19 mouse cellular contexts compared by ENCODE assay signal in the genomic region with DNA sequence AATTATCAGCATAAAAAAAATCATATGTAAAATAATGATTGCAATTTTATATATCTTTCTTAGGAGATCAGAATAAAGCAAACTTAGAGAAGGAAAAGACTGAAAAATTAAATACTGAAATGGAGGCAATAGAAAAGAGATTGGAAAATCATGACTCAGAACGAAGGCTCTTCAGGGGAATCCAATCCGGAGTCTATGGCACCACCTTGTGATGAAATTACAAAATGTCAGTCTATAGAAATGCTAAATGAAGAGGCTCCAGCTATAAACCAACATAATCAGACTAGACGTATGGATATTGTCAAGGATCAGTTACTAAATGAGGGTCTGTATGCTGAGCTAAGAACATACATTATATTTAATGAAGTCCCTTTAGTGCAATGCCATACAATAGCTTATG. TPM values are rescaled to one million over a fixed set of nuclear protein-coding genes. Genes with fewer than 3 reads are reported as not detected.
DNase-seq lines count a peak whose midpoint lies in the region; ATAC-seq and TF ChIP-seq lines count a peak whose summit lies in the region.
"Had no signal": no experiment of that assay in that cellular context is flagged by ENCODE, and none has a peak within 500 bp of the region (broad histone marks: within the 10 kb centered on the region; RNA-seq: fewer than 3 reads in every experiment).

No protein-coding gene starts in this region.

- H3K36me3 ChIP-seq in hindbrain, postnatal 0 days (ENCODE audit: insufficient read depth, low read length): no peaks in the 10 kb centered on the region
- no peaks in the 10 kb centered on the region for H3K36me3 ChIP-seq in hindbrain, embryonic 13.5 days
- H3K36me3 ChIP-seq in midbrain, embryonic 14.5 days (ENCODE audit: control insufficient read depth, insufficient read depth, low read length): no peaks in the 10 kb centered on the region
- H3K36me3 ChIP-seq in midbrain, embryonic 10.5 days: no peaks in the 10 kb centered on the region
- H3K36me3 ChIP-seq: embryonic facial prominence, embryonic 15.5 days; heart, embryonic 10.5 days; intestine, embryonic 15.5 days; liver, embryonic 15.5 days had no signal

- ATAC-seq in hindbrain, postnatal 0 days: no peak
- no peak for ATAC-seq in hindbrain, embryonic 13.5 days (ENCODE audit: low FRiP score)
- no peak for ATAC-seq in midbrain, embryonic 14.5 days (ENCODE audit: low FRiP score, low TSS enrichment)
- ATAC-seq: intestine, embryonic 15.5 days had no signal

- H3K27ac ChIP-seq in hindbrain, postnatal 0 days: no peak overlapping the region
- H3K27ac ChIP-seq in hindbrain, embryonic 13.5 days: no peak overlapping the region
- no peak overlapping the region for H3K27ac ChIP-seq in midbrain, embryonic 14.5 days (replicated peaks; ENCODE audit: low read depth, low read length)
- H3K27ac ChIP-seq in midbrain, embryonic 10.5 days (replicated peaks): no peak overlapping the region
- H3K27ac ChIP-seq: embryonic facial prominence, embryonic 15.5 days; heart, embryonic 10.5 days; intestine, embryonic 15.5 days; liver, embryonic 15.5 days had no signal

- H3K9ac ChIP-seq in hindbrain, postnatal 0 days (replicated peaks; ENCODE audit: low read length): no peak overlapping the region
- H3K9ac ChIP-seq in hindbrain, embryonic 13.5 days: no peak overlapping the region
- H3K9ac ChIP-seq in midbrain, embryonic 14.5 days (replicated peaks; ENCODE audit: low read length): no peak overlapping the region
- H3K9ac ChIP-seq: embryonic facial prominence, embryonic 15.5 days; intestine, embryonic 15.5 days; liver, embryonic 15.5 days had no signal

- no peak overlapping the region for H3K4me2 ChIP-seq in hindbrain, postnatal 0 days (ENCODE audit: low read depth, low read length)
- H3K4me2 ChIP-seq in hindbrain, embryonic 13.5 days: no peak overlapping the region
- H3K4me2 ChIP-seq in midbrain, embryonic 14.5 days (ENCODE audit: low read length): no peak overlapping the region
- H3K4me2 ChIP-seq: embryonic facial prominence, embryonic 15.5 days; intestine, embryonic 15.5 days; liver, embryonic 15.5 days had no signal

- no peaks in the 10 kb centered on the region; the same call in 1 of the 2 replicates for H3K9me3 ChIP-seq in hindbrain, postnatal 0 days (ENCODE audit: low read length)
- H3K9me3 ChIP-seq in hindbrain, embryonic 13.5 days: no peaks in the 10 kb centered on the region
- H3K9me3 ChIP-seq in midbrain, embryonic 14.5 days (ENCODE audit: control insufficient read depth, low read length): no peaks in the 10 kb centered on the region
- H3K9me3 ChIP-seq in midbrain, embryonic 10.5 days (replicated peaks): no peaks in the 10 kb centered on the region; the same call in 1 of the 2 replicates
- H3K9me3 ChIP-seq: embryonic facial prominence, embryonic 15.5 days; heart, embryonic 10.5 days; intestine, embryonic 15.5 days; liver, embryonic 15.5 days; megakaryocyte, embryonic 14.5 days had no signal

- WGBS in hindbrain, postnatal 0 days: 37% methylated on average over 3 of the region's 3 CpGs
- WGBS in hindbrain, embryonic 13.5 days: 60% methylated on average over 3 of the region's 3 CpGs
- WGBS in midbrain, embryonic 14.5 days: 60% methylated on average over 3 of the region's 3 CpGs
- 67% methylated on average over 3 of the region's 3 CpGs for WGBS in midbrain, embryonic 10.5 days

- peak; percentile 40 for DNase-seq in embryo, embryonic 10.5 days (ENCODE audit: low spot score)
- DNase-seq in embryo, embryonic 9.5 days (ENCODE audit: extremely low spot score): no peak
- peak; percentile 69 for DNase-seq in hindbrain, postnatal 0 days (ENCODE audit: low spot score)
- DNase-seq in midbrain, embryonic 14.5 days: peak; percentile 77
- DNase-seq in midbrain, embryonic 10.5 days (ENCODE audit: low spot score): no peak
- no peak for DNase-seq in urinary bladder, postnatal 14 days (ENCODE audit: low spot score)
- DNase-seq in right cerebral cortex, postnatal 14 days: no peak
- DNase-seq: adrenal gland, postnatal 10 days; B cell, adult 2 months; right cerebral cortex, postnatal 4 days had no signal

- H3K4me1 ChIP-seq in hindbrain, postnatal 0 days (ENCODE audit: insufficient read depth, low read length): no peaks in the 10 kb centered on the region
- no peaks in the 10 kb centered on the region for H3K4me1 ChIP-seq in hindbrain, embryonic 13.5 days (replicated peaks)
- H3K4me1 ChIP-seq in midbrain, embryonic 14.5 days (ENCODE audit: control insufficient read depth, insufficient read depth, low read length): no peaks in the 10 kb centered on the region
- H3K4me1 ChIP-seq in midbrain, embryonic 10.5 days: no peaks in the 10 kb centered on the region
- H3K4me1 ChIP-seq: embryonic facial prominence, embryonic 15.5 days; heart, embryonic 10.5 days; intestine, embryonic 15.5 days; liver, embryonic 15.5 days; megakaryocyte, embryonic 14.5 days had no signal

- peak; percentile 60 for TF ChIP-seq CTCF in hindbrain, postnatal 0 days (IDR thresholded peaks at IDR 0.05; ENCODE audit: low read depth)

- H3K27me3 ChIP-seq in hindbrain, postnatal 0 days (ENCODE audit: insufficient read depth, low read length): no peaks in the 10 kb centered on the region
- no peaks in the 10 kb centered on the region for H3K27me3 ChIP-seq in hindbrain, embryonic 13.5 days
- no peaks in the 10 kb centered on the region for H3K27me3 ChIP-seq in midbrain, embryonic 14.5 days (ENCODE audit: control insufficient read depth, insufficient read depth, low read length)
- H3K27me3 ChIP-seq in midbrain, embryonic 10.5 days (ENCODE audit: low read depth, poor library complexity, severe bottlenecking): no peaks in the 10 kb centered on the region
- H3K27me3 ChIP-seq: embryonic facial prominence, embryonic 15.5 days; intestine, embryonic 15.5 days; liver, embryonic 15.5 days had no signal

- no peak overlapping the region for H3K4me3 ChIP-seq in hindbrain, postnatal 0 days (ENCODE audit: low read length)
- H3K4me3 ChIP-seq in hindbrain, embryonic 13.5 days: no peak overlapping the region
- no peak overlapping the region for H3K4me3 ChIP-seq in midbrain, embryonic 14.5 days (replicated peaks; ENCODE audit: low read depth, low read length)
- H3K4me3 ChIP-seq in midbrain, embryonic 10.5 days: no peak overlapping the region
- H3K4me3 ChIP-seq: embryonic facial prominence, embryonic 15.5 days; heart, embryonic 10.5 days; intestine, embryonic 15.5 days; liver, embryonic 15.5 days; megakaryocyte, embryonic 14.5 days had no signal

RNA-seq across cellular contexts. Expression of gene Olfr331, which starts 3.1 kb away (rescaled TPM):
- total RNA-seq in hindbrain, postnatal 0 days (2014; rRNA removed): not detected in 2 replicates
- polyA plus RNA-seq in hindbrain, postnatal 0 days (2015; fragmentation: Nextera tagmentation; extraction: Ambion mirVana): not detected in 2 replicates
- polyA plus RNA-seq in hindbrain, embryonic 13.5 days (2015; fragmentation: Nextera tagmentation; extraction: Ambion mirVana): not detected in 2 replicates
- not detected in 2 replicates for polyA plus RNA-seq in midbrain, embryonic 14.5 days (2014; fragmentation: Nextera tagmentation; extraction: Ambion mirVana)
- polyA plus RNA-seq in midbrain, embryonic 10.5 days (2016; fragmentation: Nextera tagmentation; extraction: Ambion mirVana): not detected in 2 replicates
- total RNA-seq: adrenal gland, postnatal 10 days; layer of hippocampus, postnatal 25 days had no signal
- polyA plus RNA-seq: embryonic facial prominence, embryonic 15.5 days; frontal cortex, adult 2 months; heart, embryonic 10.5 days; intestine, embryonic 15.5 days; liver, embryonic 15.5 days; neural tube, embryonic 11.5 days had no signal

RNA-seq across cellular contexts. Expression of gene Olfr332, which starts 6.9 kb away (rescaled TPM):
- total RNA-seq in hindbrain, postnatal 0 days (2014; rRNA removed): not detected in 2 replicates
- not detected in 2 replicates for polyA plus RNA-seq in hindbrain, postnatal 0 days (2015; fragmentation: Nextera tagmentation; extraction: Ambion mirVana)
- polyA plus RNA-seq in hindbrain, embryonic 13.5 days (2015; fragmentation: Nextera tagmentation; extraction: Ambion mirVana): not detected in 2 replicates
- polyA plus RNA-seq in midbrain, embryonic 14.5 days (2014; fragmentation: Nextera tagmentation; extraction: Ambion mirVana): not detected in 2 replicates
- polyA plus RNA-seq in midbrain, embryonic 10.5 days (2016; fragmentation: Nextera tagmentation; extraction: Ambion mirVana): not detected in 2 replicates
- total RNA-seq: adrenal gland, postnatal 10 days; layer of hippocampus, postnatal 25 days had no signal
- polyA plus RNA-seq: frontal cortex, adult 2 months; heart, embryonic 10.5 days; intestine, embryonic 15.5 days; liver, embryonic 15.5 days; neural tube, embryonic 11.5 days had no signal

RNA-seq across cellular contexts. Expression of gene Olfr330, which starts 35.3 kb away (rescaled TPM):
- total RNA-seq in hindbrain, postnatal 0 days (2014; rRNA removed): not detected in 2 replicates
- 0.15 TPM in 1 of 2 replicates, not detected in the other for polyA plus RNA-seq in hindbrain, postnatal 0 days (2015; fragmentation: Nextera tagmentation; extraction: Ambion mirVana)
- polyA plus RNA-seq in hindbrain, embryonic 13.5 days (2015; fragmentation: Nextera tagmentation; extraction: Ambion mirVana): not detected in 2 replicates
- not detected in 2 replicates for polyA plus RNA-seq in midbrain, embryonic 14.5 days (2014; fragmentation: Nextera tagmentation; extraction: Ambion mirVana)
- polyA plus RNA-seq in midbrain, embryonic 10.5 days (2016; fragmentation: Nextera tagmentation; extraction: Ambion mirVana): not detected in 2 replicates
- total RNA-seq: adrenal gland, postnatal 10 days; layer of hippocampus, postnatal 25 days had no signal
- polyA plus RNA-seq: frontal cortex, adult 2 months; heart, embryonic 10.5 days; intestine, embryonic 15.5 days; liver, embryonic 15.5 days; neural tube, embryonic 11.5 days had no signal

RNA-seq across cellular contexts. Expression of gene Olfr30, which starts 37.2 kb away (rescaled TPM):
- not detected in 2 replicates for total RNA-seq in hindbrain, postnatal 0 days (2014; rRNA removed)
- not detected in 2 replicates for polyA plus RNA-seq in hindbrain, postnatal 0 days (2015; fragmentation: Nextera tagmentation; extraction: Ambion mirVana)
- not detected in 2 replicates for polyA plus RNA-seq in hindbrain, embryonic 13.5 days (2015; fragmentation: Nextera tagmentation; extraction: Ambion mirVana)
- polyA plus RNA-seq in midbrain, embryonic 14.5 days (2014; fragmentation: Nextera tagmentation; extraction: Ambion mirVana): not detected in 2 replicates
- polyA plus RNA-seq in midbrain, embryonic 10.5 days (2016; fragmentation: Nextera tagmentation; extraction: Ambion mirVana): not detected in 2 replicates
- total RNA-seq: adrenal gland, postnatal 10 days; layer of hippocampus, postnatal 25 days had no signal
- polyA plus RNA-seq: frontal cortex, adult 2 months; heart, embryonic 10.5 days; intestine, embryonic 15.5 days; liver, embryonic 15.5 days; neural tube, embryonic 11.5 days had no signal

RNA-seq across cellular contexts. Expression of gene Lypd9, which starts 46.6 kb away (rescaled TPM):
- total RNA-seq in hindbrain, postnatal 0 days (2014; rRNA removed): not detected in 2 replicates
- polyA plus RNA-seq in hindbrain, postnatal 0 days (2015; fragmentation: Nextera tagmentation; extraction: Ambion mirVana): not detected in 2 replicates
- not detected in 2 replicates for polyA plus RNA-seq in hindbrain, embryonic 13.5 days (2015; fragmentation: Nextera tagmentation; extraction: Ambion mirVana)
- not detected in 2 replicates for polyA plus RNA-seq in midbrain, embryonic 14.5 days (2014; fragmentation: Nextera tagmentation; extraction: Ambion mirVana)
- not detected in 2 replicates for polyA plus RNA-seq in midbrain, embryonic 10.5 days (2016; fragmentation: Nextera tagmentation; extraction: Ambion mirVana)
- total RNA-seq: adrenal gland, postnatal 10 days; layer of hippocampus, postnatal 25 days had no signal
- polyA plus RNA-seq: embryonic facial prominence, embryonic 15.5 days; frontal cortex, adult 2 months; heart, embryonic 10.5 days; intestine, embryonic 15.5 days; liver, embryonic 15.5 days; neural tube, embryonic 11.5 days had no signal

Comparison
In these comparisons a context has a peak if more than half of its experiments do, and no peak if none do; other contexts are left out.
1. DNase-seq: peak in embryo, embryonic 10.5 days (single experiment), hindbrain, postnatal 0 days (single experiment) and midbrain, embryonic 14.5 days (single experiment); none in embryo, embryonic 9.5 days (single experiment), midbrain, embryonic 10.5 days (single experiment), urinary bladder, postnatal 14 days (single experiment) and right cerebral cortex, postnatal 14 days (single experiment).